Mouse (Mus musculus) ES-E14 (cell line): ENCODE measurements around the gene Dis3l. TPM values are rescaled to one million over a fixed set of nuclear protein-coding genes. Genes with fewer than 3 reads are reported as not detected.

Experiments
- DNase-seq: peaks from one replicate; pipeline ENCODE4 v3.0.0-alpha.2; 2013; ENCODE audit warnings: low read depth, low spot score
- H3K27ac ChIP-seq: 2 replicates; pipeline ENCODE4 v1.5.1; 2012; ENCODE audit warnings: low read depth, mild to moderate bottlenecking, low read length, moderate library complexity, mixed read lengths; ENCODE audit not compliant: poor library complexity, insufficient read depth, severe bottlenecking
- H3K36me3 ChIP-seq: 2 replicates; pipeline ENCODE4 v1.6.1; 2012; ENCODE audit warnings: mild to moderate bottlenecking, low read length, moderate library complexity, mixed read lengths; ENCODE audit not compliant: control insufficient read depth, poor library complexity, insufficient read depth, severe bottlenecking
- H3K4me1 ChIP-seq, 2 experiments: fragments of 150-350 bp in 1 of 2; sonication (generic) in 1 of 2; 2 replicates each; pipeline ENCODE4 v1.6.1; 2012; ENCODE audit warnings: low read length in 2 of 2, mild to moderate bottlenecking in 1 of 2, mixed read lengths in 1 of 2; ENCODE audit not compliant: control insufficient read depth in 2 of 2, insufficient read depth in 2 of 2, poor library complexity in 1 of 2
- H3K4me3 ChIP-seq, 2 experiments: fragments of 150-350 bp in 1 of 2; sonication (generic) in 1 of 2; 2 replicates each; pipeline ENCODE4 v1.5.1; 2012; ENCODE audit warnings: low read length in 2 of 2, low read depth in 1 of 2, mild to moderate bottlenecking in 1 of 2, mixed read lengths in 1 of 2; ENCODE audit not compliant: insufficient read depth in 1 of 2, poor library complexity in 1 of 2, severe bottlenecking in 1 of 2
- H3K9ac ChIP-seq: 2 replicates; pipeline ENCODE4 v1.6.1; 2012; ENCODE audit warnings: low read depth, mild to moderate bottlenecking, low read length, mixed read lengths; ENCODE audit not compliant: poor library complexity, insufficient read depth, severe bottlenecking
- H3K9me3 ChIP-seq: fragments of 150-350 bp; sonication (generic); 2 replicates; pipeline ENCODE4 v1.6.1; 2012; ENCODE audit warnings: low read depth, mild to moderate bottlenecking, low read length; ENCODE audit not compliant: control insufficient read depth, insufficient read depth
- CHD2 ChIP-seq: IDR thresholded peaks from 2 replicates; pipeline ENCODE4 v1.6.1; 2014; ENCODE audit warnings: mild to moderate bottlenecking, low read depth, low read length, inconsistent platforms
- HCFC1 ChIP-seq: IDR thresholded peaks from 2 replicates; pipeline ENCODE4 v1.6.1; 2012; ENCODE audit warnings: low read length, inconsistent platforms, borderline replicate concordance; ENCODE audit not compliant: insufficient read depth
- MAFK ChIP-seq: IDR thresholded peaks from 2 replicates; pipeline ENCODE4 v1.6.1; 2014; ENCODE audit warnings: mild to moderate bottlenecking, low read depth, low read length, inconsistent platforms; ENCODE audit not compliant: insufficient read depth
- ZC3H11A ChIP-seq: IDR thresholded peaks from 2 replicates; pipeline ENCODE4 v1.6.1; 2012; ENCODE audit warnings: low read depth, mild to moderate bottlenecking, inconsistent platforms, low read length, borderline replicate concordance
- ZNF384 ChIP-seq: IDR thresholded peaks from 2 replicates; pipeline ENCODE4 v1.6.1; 2012; ENCODE audit warnings: low read depth, low read length, inconsistent platforms
- in situ Hi-C, 2 experiments: fragments of 600-800 bp; cut with MboI; formaldehyde crosslinking; loops; one replicate each; pipeline ENCODE4 v1.15.1; 2025; ENCODE audit warnings: low sequenced_read_pairs in 2 of 2, inconsistent platforms in 1 of 2; ENCODE audit not compliant: unreplicated experiment in 2 of 2
- total RNA-seq: library from RNA; depleted of rRNA; stranded (reverse); fragments of 300-350 nt; gene quantifications from 2 replicates; pipeline ENCODE4 v1.2.3, GENCODE M21; 2012

The Dis3l gene
- total RNA-seq, 1 experiment, result 11.2 TPM

GRCm38 (mm10) chr9:64383021-64383788 lies 42.1 kb upstream of the Dis3l start:
- Histone ChIP-seq H3K4me3 (no peak overlapping the region), H3K9me3 (no peaks in the 10 kb centered on the region), H3K9ac (no peak overlapping the region), H3K27ac (no peak overlapping the region), H3K4me1 (peaks cover 4 to 20% of the 10 kb centered on the region in 2 experiments; a peak in 3 of 4 replicates), H3K36me3 (no peaks in the 10 kb centered on the region; the same call in 1 of the 2 replicates)
- TF ChIP-seq HCFC1, result no peak
- TF ChIP-seq CHD2, result no peak
- TF ChIP-seq ZNF384, result no peak
- no peak for TF ChIP-seq ZC3H11A
- no peak for TF ChIP-seq MAFK
- in situ Hi-C loops, result loop anchor here in 1 of 2 experiments (10.0 kb wide), 1 partner anchor 1238 kb away; the partner anchor contains the start of gene Skor1
- no peak for DNase-seq

- no peaks in the 10 kb centered on the region for H3K4me1 ChIP-seq
- in situ Hi-C loops, result no loop called here
- no peaks in the 10 kb centered on the region for H3K36me3 ChIP-seq
- H3K27ac ChIP-seq, result no peak overlapping the region
- DNase-seq, result no peak
- no peak overlapping the region for H3K4me3 ChIP-seq
- no peak for TF ChIP-seq HCFC1
- TF ChIP-seq ZC3H11A, result no peak
- TF ChIP-seq MAFK, result no peak
- TF ChIP-seq ZNF384, result no peak
- no peak for TF ChIP-seq CHD2
- no peak overlapping the region for H3K9ac ChIP-seq
- no peaks in the 10 kb centered on the region for H3K9me3 ChIP-seq
Observed at GRCm38 (mm10) chr9:64376380-64376779, 35.3 kb upstream of the Dis3l start.

- Histone ChIP-seq H3K4me3 (no peak overlapping the region), H3K36me3 (no peaks in the 10 kb centered on the region), H3K9ac (no peak overlapping the region), H3K4me1 (no peaks in the 10 kb centered on the region), H3K27ac (no peak overlapping the region), H3K9me3 (no peaks in the 10 kb centered on the region)
- in situ Hi-C loops, result no loop called here
- TF ChIP-seq MAFK, result no peak
- TF ChIP-seq ZNF384, result no peak
- no peak for TF ChIP-seq ZC3H11A
- TF ChIP-seq CHD2, result no peak
- TF ChIP-seq HCFC1, result no peak
- no peak for DNase-seq
Observed at GRCm38 (mm10) chr9:64371305-64371819, 30.3 kb upstream of the Dis3l start.

DNA sequence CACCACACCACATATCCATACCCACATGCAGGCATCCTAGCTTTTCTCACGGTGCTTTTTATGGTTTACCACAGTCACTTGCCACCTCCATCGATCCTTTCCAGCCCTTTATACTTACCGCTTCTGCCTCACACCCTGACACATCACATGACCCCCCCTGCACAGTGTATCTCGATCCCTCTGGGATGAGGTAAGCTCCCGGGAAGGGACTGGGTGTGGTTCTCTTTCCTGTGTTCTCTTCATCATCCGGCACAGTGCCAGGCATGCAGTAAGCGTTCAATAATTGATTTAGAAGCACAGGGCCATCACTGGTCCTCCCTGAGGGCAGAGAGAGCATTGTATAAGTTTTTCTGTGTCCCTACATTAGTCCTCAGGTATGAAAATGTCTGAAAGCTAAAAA lies 28.8 kb upstream of the Dis3l start:
- TF ChIP-seq ZNF384 (no peak), HCFC1 (no peak), MAFK (no peak), CHD2 (no peak), ZC3H11A (no peak)
- H3K27ac ChIP-seq, result no peak overlapping the region
- H3K9ac ChIP-seq, result no peak overlapping the region
- no peaks in the 10 kb centered on the region for H3K36me3 ChIP-seq
- H3K4me3 ChIP-seq, result no peak overlapping the region
- H3K4me1 ChIP-seq, result no peaks in the 10 kb centered on the region
- H3K9me3 ChIP-seq, result no peaks in the 10 kb centered on the region
- DNase-seq, result no peak
- in situ Hi-C loops, result no loop called here
